Mouse (Mus musculus): ENCODE data around the gene Spon2.

Spon2 gene

DNA sequence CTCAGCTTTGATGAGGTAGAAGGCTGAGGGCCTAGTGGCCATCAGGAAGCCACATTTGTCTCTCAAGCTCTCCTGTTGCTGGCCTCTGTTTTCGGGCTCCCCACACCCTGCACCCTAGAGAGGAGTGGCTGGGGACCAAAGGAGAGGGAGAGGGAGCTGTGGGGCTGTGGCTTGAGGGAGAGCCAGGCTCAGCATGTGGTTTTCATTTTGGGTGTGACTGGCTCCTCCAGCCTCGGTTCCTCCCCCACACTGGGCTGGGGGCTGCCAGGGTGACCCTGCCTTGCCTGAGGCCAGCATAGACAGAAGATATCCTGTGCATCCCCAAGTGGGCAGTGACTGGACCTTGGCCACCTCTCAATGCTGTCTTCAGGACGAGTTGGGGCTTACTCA lies 20.0 kb upstream of the Spon2 start:
- Histone ChIP-seq H3K36me3 (ENCODE audit: insufficient read depth, low read length) (no peaks in the 10 kb centered on the region), H3K27me3 (ENCODE audit: insufficient read depth, low read length) (peaks cover 39% of the 10 kb centered on the region), H3K4me3 (replicated peaks; ENCODE audit: low read length) (no peak overlapping the region), H3K4me1 (replicated peaks; ENCODE audit: low read depth, low read length) (no peaks in the 10 kb centered on the region), H3K9me3 (ENCODE audit: low read length) (no peaks in the 10 kb centered on the region; the same call in 1 of the 2 replicates)
- TF ChIP-seq POU5F1 (IDR thresholded peaks at IDR 0.05; ENCODE audit: borderline replicate concordance, low read length), result no peak
- TF ChIP-seq CTCF (conservative IDR thresholded peaks at IDR 0.05; ENCODE audit: low read length), result no peak

DNA sequence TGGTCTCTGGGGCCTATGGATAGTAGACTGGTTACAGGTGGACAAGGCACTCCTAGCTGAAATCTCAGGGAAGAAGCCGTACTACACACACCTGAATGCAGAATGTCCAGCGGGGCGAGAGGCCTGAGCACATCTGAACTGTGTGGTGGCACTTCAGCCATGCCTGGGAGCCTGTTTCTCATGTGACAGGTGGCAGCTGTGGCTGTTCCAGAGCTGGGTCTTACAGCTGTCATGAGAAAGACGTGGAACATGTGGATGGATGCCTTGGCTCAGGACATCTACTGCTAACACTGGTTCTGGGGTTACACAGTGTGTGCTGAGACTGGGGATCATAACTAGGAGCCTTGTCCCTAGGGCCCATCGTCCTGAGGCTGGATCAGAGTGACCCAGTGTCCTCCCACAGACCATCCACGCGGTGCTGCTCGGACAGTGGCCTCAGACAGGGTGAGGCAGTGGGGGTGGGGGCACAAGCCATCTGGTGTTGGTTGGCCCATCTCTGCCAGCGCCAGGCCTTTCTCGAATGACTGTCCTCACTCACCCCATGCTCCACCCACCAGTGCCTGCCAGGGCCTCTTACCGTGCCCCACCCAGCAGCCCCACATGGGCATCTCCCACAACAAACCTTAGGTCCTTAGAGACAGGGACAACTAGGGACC lies 19.5 kb upstream of the Spon2 start:
- Histone ChIP-seq H3K4me1 (replicated peaks; ENCODE audit: low read depth, low read length) (no peaks in the 10 kb centered on the region), H3K4me3 (replicated peaks; ENCODE audit: low read length) (no peak overlapping the region), H3K9me3 (ENCODE audit: low read length) (no peaks in the 10 kb centered on the region; the same call in 1 of the 2 replicates), H3K27me3 (ENCODE audit: insufficient read depth, low read length) (peaks cover 45% of the 10 kb centered on the region), H3K36me3 (ENCODE audit: insufficient read depth, low read length) (no peaks in the 10 kb centered on the region)
- TF ChIP-seq NANOG (IDR thresholded peaks at IDR 0.05; ENCODE audit: borderline replicate concordance, low read length) (no peak), POU5F1 (IDR thresholded peaks at IDR 0.05; ENCODE audit: borderline replicate concordance, low read length) (no peak), CTCF (conservative IDR thresholded peaks at IDR 0.05; ENCODE audit: low read length) (no peak)

GRCm38 (mm10) chr5:33234391-33235031 lies 16.3 kb upstream of the Spon2 start:
- no peaks in the 10 kb centered on the region for H3K36me3 ChIP-seq (ENCODE audit: insufficient read depth, low read length)
- no peaks in the 10 kb centered on the region for H3K4me1 ChIP-seq (replicated peaks; ENCODE audit: low read depth, low read length)
- H3K9me3 ChIP-seq (ENCODE audit: low read length), result no peaks in the 10 kb centered on the region; the same call in 1 of the 2 replicates
- H3K4me3 ChIP-seq (replicated peaks; ENCODE audit: low read length), result no peak overlapping the region
- peaks cover 41% of the 10 kb centered on the region for H3K27me3 ChIP-seq (ENCODE audit: insufficient read depth, low read length)
- TF ChIP-seq NANOG (IDR thresholded peaks at IDR 0.05; ENCODE audit: borderline replicate concordance, low read length), result no peak
- no peak for TF ChIP-seq CTCF (conservative IDR thresholded peaks at IDR 0.05; ENCODE audit: low read length)
- no peak for TF ChIP-seq POU5F1 (IDR thresholded peaks at IDR 0.05; ENCODE audit: borderline replicate concordance, low read length)

DNA sequence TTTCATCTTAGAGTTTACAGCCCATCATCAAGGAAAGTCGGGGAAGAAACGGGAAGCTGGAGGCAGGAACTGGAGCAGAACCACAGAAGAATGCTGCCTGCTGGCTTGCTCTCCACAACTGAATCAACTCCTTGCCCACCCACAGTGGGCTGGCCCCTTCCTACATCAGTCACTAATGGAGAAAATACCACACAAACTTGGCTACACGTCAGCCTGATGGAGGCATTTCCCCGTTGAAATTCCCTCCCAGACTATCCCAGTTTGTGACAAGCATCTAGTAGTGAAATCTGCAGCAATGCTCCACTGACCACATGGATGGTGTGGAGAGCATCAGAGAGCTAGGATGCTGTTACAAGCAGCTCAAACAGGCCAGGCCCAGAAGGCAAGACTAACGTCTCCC lies 14.5 kb upstream of the Spon2 start:
- Histone ChIP-seq H3K36me3 (ENCODE audit: insufficient read depth, low read length) (no peaks in the 10 kb centered on the region), H3K27me3 (ENCODE audit: insufficient read depth, low read length) (peaks cover 54% of the 10 kb centered on the region), H3K4me3 (replicated peaks; ENCODE audit: low read length) (no peak overlapping the region), H3K9me3 (ENCODE audit: low read length) (no peaks in the 10 kb centered on the region; the same call in 1 of the 2 replicates), H3K4me1 (replicated peaks; ENCODE audit: low read depth, low read length) (peaks cover 5% of the 10 kb centered on the region; the same call in 1 of the 2 replicates)
- no peak for TF ChIP-seq POU5F1 (IDR thresholded peaks at IDR 0.05; ENCODE audit: borderline replicate concordance, low read length)

- no peak for TF ChIP-seq POU5F1 (IDR thresholded peaks at IDR 0.05; ENCODE audit: borderline replicate concordance, low read length)
- no peak for TF ChIP-seq NANOG (IDR thresholded peaks at IDR 0.05; ENCODE audit: borderline replicate concordance, low read length)
- no peak for TF ChIP-seq CTCF (conservative IDR thresholded peaks at IDR 0.05; ENCODE audit: low read length)
- no peaks in the 10 kb centered on the region for H3K36me3 ChIP-seq (ENCODE audit: insufficient read depth, low read length)
- no peaks in the 10 kb centered on the region for H3K9me3 ChIP-seq (ENCODE audit: low read length)
- H3K4me1 ChIP-seq (replicated peaks; ENCODE audit: low read depth, low read length), result peaks cover 5% of the 10 kb centered on the region; the same call in 1 of the 2 replicates
- no peak overlapping the region for H3K4me3 ChIP-seq (replicated peaks; ENCODE audit: low read length)
- H3K27me3 ChIP-seq (ENCODE audit: insufficient read depth, low read length), result peaks cover 53% of the 10 kb centered on the region
Measured at GRCm38 (mm10) chr5:33230285-33230684, 12.0 kb upstream of the Spon2 start.

- Histone ChIP-seq H3K4me3 (replicated peaks; ENCODE audit: low read length) (peak overlapping the region; percentile 35; the same call in 1 of the 2 replicates), H3K4me1 (replicated peaks; ENCODE audit: low read depth, low read length) (peaks cover 5% of the 10 kb centered on the region; the same call in 1 of the 2 replicates), H3K36me3 (ENCODE audit: insufficient read depth, low read length) (no peaks in the 10 kb centered on the region), H3K9me3 (ENCODE audit: low read length) (no peaks in the 10 kb centered on the region), H3K27me3 (ENCODE audit: insufficient read depth, low read length) (peaks cover 48% of the 10 kb centered on the region)
- TF ChIP-seq POU5F1 (IDR thresholded peaks at IDR 0.05; ENCODE audit: borderline replicate concordance, low read length), result no peak
- TF ChIP-seq NANOG (IDR thresholded peaks at IDR 0.05; ENCODE audit: borderline replicate concordance, low read length), result no peak
- no peak for TF ChIP-seq CTCF (conservative IDR thresholded peaks at IDR 0.05; ENCODE audit: low read length)
Measured at GRCm38 (mm10) chr5:33228428-33228827, 10.2 kb upstream of the Spon2 start.

DNA sequence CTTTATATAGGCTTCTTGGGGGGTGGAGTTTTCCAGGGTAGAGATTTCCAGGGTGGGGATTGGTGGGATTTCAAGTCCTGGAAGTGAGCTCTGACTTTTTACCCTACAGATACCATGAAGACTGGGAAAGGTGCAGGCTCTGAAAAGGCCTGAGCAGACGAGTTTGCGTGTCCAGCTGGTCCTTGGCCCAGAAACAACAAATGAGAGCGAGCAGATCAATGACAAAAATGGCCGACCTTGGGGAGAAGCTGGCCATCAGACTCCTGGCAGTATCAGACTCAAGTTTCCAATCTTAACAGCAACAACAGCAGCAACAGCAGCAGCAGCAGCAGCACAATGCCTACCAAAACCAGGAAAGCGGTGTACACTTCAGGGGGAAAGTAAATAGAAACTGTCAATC lies 7.4 kb upstream of the Spon2 start:
- Histone ChIP-seq H3K9me3 (ENCODE audit: low read length) (no peaks in the 10 kb centered on the region), H3K27me3 (ENCODE audit: insufficient read depth, low read length) (peaks cover 61% of the 10 kb centered on the region), H3K4me1 (replicated peaks; ENCODE audit: low read depth, low read length) (peaks cover 5% of the 10 kb centered on the region; the same call in 1 of the 2 replicates), H3K36me3 (ENCODE audit: insufficient read depth, low read length) (no peaks in the 10 kb centered on the region), H3K4me3 (replicated peaks; ENCODE audit: low read length) (no peak overlapping the region)
- TF ChIP-seq CTCF (conservative IDR thresholded peaks at IDR 0.05; ENCODE audit: low read length), result no peak
- no peak for TF ChIP-seq NANOG (IDR thresholded peaks at IDR 0.05; ENCODE audit: borderline replicate concordance, low read length)
- TF ChIP-seq POU5F1 (IDR thresholded peaks at IDR 0.05; ENCODE audit: borderline replicate concordance, low read length), result no peak

GRCm38 (mm10) chr5:33224491-33224890 lies 6.2 kb upstream of the Spon2 start:
- TF ChIP-seq CTCF (conservative IDR thresholded peaks at IDR 0.05; ENCODE audit: low read length) (no peak), NANOG (IDR thresholded peaks at IDR 0.05; ENCODE audit: borderline replicate concordance, low read length) (no peak), POU5F1 (IDR thresholded peaks at IDR 0.05; ENCODE audit: borderline replicate concordance, low read length) (no peak)
- no peaks in the 10 kb centered on the region for H3K36me3 ChIP-seq (ENCODE audit: insufficient read depth, low read length)
- no peak overlapping the region for H3K4me3 ChIP-seq (replicated peaks; ENCODE audit: low read length)

More at GRCm38 (mm10) chr5:33224491-33224890, 6.2 kb upstream of the Spon2 start:
- peaks cover 65% of the 10 kb centered on the region for H3K27me3 ChIP-seq (ENCODE audit: insufficient read depth, low read length)
- H3K4me1 ChIP-seq (replicated peaks; ENCODE audit: low read depth, low read length), result peaks cover 5% of the 10 kb centered on the region; the same call in 1 of the 2 replicates
- no peaks in the 10 kb centered on the region for H3K9me3 ChIP-seq (ENCODE audit: low read length)
